Mouse (Mus musculus): Measurements from ENCODE around the gene Fam129b. TPM values are rescaled to one million over a fixed set of nuclear protein-coding genes. Genes with fewer than 3 reads are reported as not detected.

The Fam129b gene
- polyA plus RNA-seq (2012; ENCODE audit: insufficient read depth, insufficient read length, missing spikeins) = 78.3 and 90.1 TPM in 2 replicates

- Histone ChIP-seq H3K27ac (ENCODE audit: insufficient read depth, low read depth, low read length) (peak within 1 kb of the TSS; percentile 65), H3K4me3 (ENCODE audit: insufficient read depth, low read length) (peak within 1 kb of the TSS; percentile 88), H3K4me1 (ENCODE audit: control insufficient read depth, insufficient read depth, low read length) (peaks cover 44% of the 10 kb centered on the region)
- TF ChIP-seq POLR2A (IDR thresholded peaks at IDR 0.05; ENCODE audit: borderline replicate concordance, low read depth, low read length) (0 out of 2 replicates have a peak, but pooled peaks have one; percentile 12), CTCF (IDR thresholded peaks at IDR 0.05; ENCODE audit: low read depth, low read length) (no peak)
Measured at GRCm38 (mm10) chr2:32875675-32876489, at the start of gene Fam129b. Gene Fam129b (plus strand): TSS chr2:32876114.

GRCm38 (mm10) chr2:32828979-32829676, 46.8 kb upstream of the Fam129b start:
- H3K27ac ChIP-seq (ENCODE audit: insufficient read depth, low read depth, low read length) = no peak overlapping the region
- no peak for TF ChIP-seq POLR2A (IDR thresholded peaks at IDR 0.05; ENCODE audit: borderline replicate concordance, low read depth, low read length)
- no peak for TF ChIP-seq CTCF (IDR thresholded peaks at IDR 0.05; ENCODE audit: low read depth, low read length)
- no peak overlapping the region for H3K4me3 ChIP-seq (ENCODE audit: insufficient read depth, low read length)
- peaks cover 8% of the 10 kb centered on the region for H3K4me1 ChIP-seq (ENCODE audit: control insufficient read depth, insufficient read depth, low read length)

DNA sequence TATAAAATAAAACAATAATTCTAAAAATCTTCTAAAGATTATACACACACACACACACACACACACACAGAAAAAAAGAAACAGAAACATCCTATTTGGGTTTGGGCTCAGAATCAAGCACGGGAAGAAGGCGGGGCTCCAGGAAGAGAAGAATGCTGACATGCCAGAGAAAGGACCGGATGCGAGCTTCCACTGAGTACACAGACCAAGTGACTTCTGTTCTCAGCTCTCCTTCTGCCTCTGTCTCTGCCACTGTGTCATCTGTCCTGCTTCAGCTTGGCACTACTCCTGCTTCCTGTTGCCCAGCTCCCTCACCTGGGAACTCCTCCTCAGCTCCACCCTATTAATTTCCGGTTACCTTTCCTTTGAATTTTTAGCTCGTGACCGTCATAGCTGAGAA, 41.4 kb upstream of the Fam129b start:
- TF ChIP-seq POLR2A (IDR thresholded peaks at IDR 0.05; ENCODE audit: borderline replicate concordance, low read depth, low read length) = no peak
- Histone ChIP-seq H3K4me3 (ENCODE audit: insufficient read depth, low read length) (0 out of 2 replicates have a peak overlapping the region, but pooled peaks have one; percentile 7), H3K27ac (ENCODE audit: insufficient read depth, low read depth, low read length) (peak overlapping the region; percentile 78), H3K4me1 (ENCODE audit: control insufficient read depth, insufficient read depth, low read length) (peaks cover 26% of the 10 kb centered on the region)

DNA sequence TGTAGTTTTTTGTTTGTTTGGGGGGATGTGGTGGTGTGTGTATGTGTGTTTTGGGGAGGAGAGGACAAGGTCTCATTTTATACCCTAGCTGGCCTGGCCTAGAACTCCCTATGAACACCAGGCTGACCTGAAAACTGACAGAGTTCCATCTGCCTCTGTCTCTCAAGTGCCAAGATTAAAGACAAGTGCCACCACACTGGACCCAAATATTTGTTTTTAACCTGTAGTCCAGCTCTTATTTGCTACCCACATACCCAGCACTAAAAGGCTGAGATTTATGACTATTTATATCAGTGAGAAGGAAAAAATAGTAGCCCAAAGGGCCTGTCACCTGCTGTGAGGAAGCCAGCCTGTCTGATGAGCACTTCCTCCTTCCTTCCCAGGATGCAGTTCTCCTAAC, 40.3 kb upstream of the Fam129b start:
- no peak overlapping the region for H3K4me3 ChIP-seq (ENCODE audit: insufficient read depth, low read length)
- H3K27ac ChIP-seq (ENCODE audit: insufficient read depth, low read depth, low read length) = peak overlapping the region; percentile 48
- H3K4me1 ChIP-seq (ENCODE audit: control insufficient read depth, insufficient read depth, low read length) = peaks cover 26% of the 10 kb centered on the region
- no peak for TF ChIP-seq CTCF (IDR thresholded peaks at IDR 0.05; ENCODE audit: low read depth, low read length)

DNA sequence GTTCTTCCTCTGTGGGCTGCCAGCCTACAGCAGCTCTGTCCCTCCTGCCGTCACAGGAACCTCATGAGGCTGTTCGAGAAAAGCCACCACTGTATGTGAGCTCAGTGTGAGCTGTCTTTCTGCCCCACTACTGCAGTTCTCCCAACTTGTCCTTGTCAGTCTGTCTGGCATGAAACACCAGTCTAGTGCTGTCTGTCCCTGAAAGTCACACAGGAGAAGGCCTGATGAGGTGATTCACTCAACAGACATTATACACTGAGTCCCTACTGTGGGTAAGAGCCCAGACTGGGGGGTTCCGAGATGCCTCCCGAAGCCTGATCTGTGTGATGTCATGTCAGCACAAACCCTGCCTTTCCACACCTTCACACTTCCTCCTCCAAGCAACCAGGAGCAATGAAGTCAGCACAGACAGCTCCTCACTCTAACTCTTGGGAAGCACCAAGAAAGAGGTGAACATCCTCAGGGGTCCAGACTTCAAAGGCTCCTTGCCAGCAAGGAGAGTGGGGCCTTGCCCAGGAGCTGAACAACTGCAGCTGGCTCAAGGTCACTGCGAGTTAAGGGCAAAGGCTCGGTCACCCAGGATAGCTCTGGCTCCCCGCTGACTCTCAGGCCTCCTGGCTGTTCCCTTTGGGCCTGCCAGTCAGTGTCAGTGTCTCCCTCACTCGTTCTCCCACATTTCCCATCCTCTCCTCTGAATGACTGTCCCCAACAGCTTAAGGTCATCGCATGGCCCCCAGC, 37.6 kb upstream of the Fam129b start:
- Histone ChIP-seq H3K4me3 (ENCODE audit: insufficient read depth, low read length) (no peak overlapping the region), H3K4me1 (ENCODE audit: control insufficient read depth, insufficient read depth, low read length) (peaks cover 32% of the 10 kb centered on the region), H3K27ac (ENCODE audit: insufficient read depth, low read depth, low read length) (no peak overlapping the region)
- TF ChIP-seq POLR2A (IDR thresholded peaks at IDR 0.05; ENCODE audit: borderline replicate concordance, low read depth, low read length) (no peak), CTCF (IDR thresholded peaks at IDR 0.05; ENCODE audit: low read depth, low read length) (no peak)

GRCm38 (mm10) chr2:32839261-32839660, 36.7 kb upstream of the Fam129b start:
- Histone ChIP-seq H3K4me1 (ENCODE audit: control insufficient read depth, insufficient read depth, low read length) (peaks cover 23% of the 10 kb centered on the region), H3K4me3 (ENCODE audit: insufficient read depth, low read length) (no peak overlapping the region), H3K27ac (ENCODE audit: insufficient read depth, low read depth, low read length) (no peak overlapping the region)
- TF ChIP-seq CTCF (IDR thresholded peaks at IDR 0.05; ENCODE audit: low read depth, low read length) = no peak
- no peak for TF ChIP-seq POLR2A (IDR thresholded peaks at IDR 0.05; ENCODE audit: borderline replicate concordance, low read depth, low read length)

GRCm38 (mm10) chr2:32841099-32841498, 34.8 kb upstream of the Fam129b start:
- TF ChIP-seq CTCF (IDR thresholded peaks at IDR 0.05; ENCODE audit: low read depth, low read length) (no peak), POLR2A (IDR thresholded peaks at IDR 0.05; ENCODE audit: borderline replicate concordance, low read depth, low read length) (no peak)
- H3K4me3 ChIP-seq (ENCODE audit: insufficient read depth, low read length) = no peak overlapping the region
- H3K4me1 ChIP-seq (ENCODE audit: control insufficient read depth, insufficient read depth, low read length) = peaks cover 10% of the 10 kb centered on the region
- H3K27ac ChIP-seq (ENCODE audit: insufficient read depth, low read depth, low read length) = no peak overlapping the region

DNA sequence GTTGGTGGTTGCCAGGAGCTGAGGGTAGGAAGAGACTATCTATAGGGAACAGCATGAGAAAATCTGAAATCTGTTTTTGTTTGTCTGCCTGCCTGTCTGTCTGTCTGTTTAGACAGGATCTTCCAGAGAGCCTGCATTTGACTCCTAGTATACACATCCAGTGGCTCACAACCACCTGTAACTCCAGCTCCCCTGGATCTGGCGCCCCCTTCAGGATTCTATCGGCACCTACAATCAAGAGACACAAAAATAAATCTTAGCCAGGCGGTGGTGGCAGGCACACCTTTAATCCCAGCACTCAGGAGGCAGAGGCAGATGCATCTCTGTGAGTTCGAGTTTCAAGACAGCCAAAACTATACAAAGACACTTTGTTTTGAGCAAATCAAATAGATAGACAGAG, 33.4 kb upstream of the Fam129b start:
- TF ChIP-seq POLR2A (IDR thresholded peaks at IDR 0.05; ENCODE audit: borderline replicate concordance, low read depth, low read length) (no peak), CTCF (IDR thresholded peaks at IDR 0.05; ENCODE audit: low read depth, low read length) (peak; percentile 72)
- H3K27ac ChIP-seq (ENCODE audit: insufficient read depth, low read depth, low read length) = no peak overlapping the region
- peaks cover 8% of the 10 kb centered on the region for H3K4me1 ChIP-seq (ENCODE audit: control insufficient read depth, insufficient read depth, low read length)
- no peak overlapping the region for H3K4me3 ChIP-seq (ENCODE audit: insufficient read depth, low read length)

GRCm38 (mm10) chr2:32845572-32846100, 30.3 kb upstream of the Fam129b start:
- TF ChIP-seq CTCF (IDR thresholded peaks at IDR 0.05; ENCODE audit: low read depth, low read length) = no peak
- no peak for TF ChIP-seq POLR2A (IDR thresholded peaks at IDR 0.05; ENCODE audit: borderline replicate concordance, low read depth, low read length)
- Histone ChIP-seq H3K27ac (ENCODE audit: insufficient read depth, low read depth, low read length) (peak overlapping the region; percentile 33; the same call in 1 of the 2 replicates), H3K4me1 (ENCODE audit: control insufficient read depth, insufficient read depth, low read length) (peaks cover 8% of the 10 kb centered on the region), H3K4me3 (ENCODE audit: insufficient read depth, low read length) (peak overlapping the region; percentile 70)

All from bone marrow macrophage, adult 2 months (primary cell).